Mouse (Mus musculus) spleen, adult 18-20 months (tissue): Measurements from ENCODE around the gene Gpr35.

Experiments
- DNase-seq, 2 experiments: peaks; one replicate each; pipeline ENCODE4 v3.0.0; 2022; ENCODE audit warnings: mixed read lengths in 2 of 2

Gene Gpr35

DNA sequence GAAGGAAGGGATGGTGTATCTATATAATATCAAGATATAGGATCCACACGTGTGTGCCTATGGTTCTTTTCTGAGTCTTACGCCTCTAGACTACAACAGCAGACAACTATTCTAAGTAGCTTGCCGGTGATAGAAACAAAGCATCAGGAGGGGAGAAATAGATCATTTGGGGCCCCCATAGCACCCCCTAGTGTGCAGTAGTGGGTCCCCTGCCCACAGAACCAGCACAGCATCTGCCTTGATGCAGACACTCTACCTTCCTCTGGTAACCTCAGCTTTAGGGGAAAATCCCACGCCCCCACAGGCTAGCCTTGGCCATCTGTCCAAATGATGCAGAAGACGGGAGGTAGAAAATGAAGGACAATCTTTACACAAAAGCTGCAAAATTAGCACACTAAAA lies 34.3 kb downstream of the Gpr35 start:
- DNase-seq, result no peak

DNA sequence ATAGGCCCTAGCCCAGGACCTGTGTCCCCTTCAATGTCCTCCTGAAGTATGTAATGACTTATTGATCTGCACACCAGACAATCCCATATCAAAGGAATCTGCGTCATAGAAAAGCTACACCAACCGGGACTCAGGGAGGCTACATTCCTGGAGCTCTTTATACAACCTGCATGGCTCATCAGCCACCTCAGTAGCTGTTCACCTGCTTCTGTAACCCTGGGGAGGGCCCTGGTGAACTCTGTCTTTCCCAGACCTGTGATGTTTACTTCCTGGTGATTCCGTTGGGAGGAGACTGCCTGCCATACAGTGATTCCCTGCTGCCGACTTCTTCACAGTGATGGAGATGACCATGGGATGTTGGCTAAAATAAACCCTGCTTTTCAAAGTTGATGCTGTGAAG lies 38.2 kb downstream of the Gpr35 start:
- DNase-seq, result no peak

DNA sequence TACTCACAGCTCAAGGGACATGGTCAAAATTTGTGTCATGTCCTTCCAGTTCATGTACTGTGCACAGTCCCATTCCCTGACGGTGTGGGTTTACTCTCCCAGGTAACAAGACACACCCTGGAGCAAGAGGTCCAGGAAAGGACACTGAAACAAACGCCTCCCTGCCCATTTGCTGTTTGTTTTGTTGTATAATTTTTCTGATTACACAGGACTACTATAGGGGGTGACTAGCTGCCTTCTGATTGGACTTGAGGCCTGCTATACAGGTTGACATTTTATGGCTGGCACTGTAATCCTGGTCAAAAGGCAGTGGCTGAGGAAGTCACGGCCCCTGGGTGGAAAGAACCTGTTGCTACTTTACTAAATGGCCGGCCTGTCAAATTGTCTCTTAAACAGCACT lies 39.2 kb downstream of the Gpr35 start:
- no peak for DNase-seq

DNA sequence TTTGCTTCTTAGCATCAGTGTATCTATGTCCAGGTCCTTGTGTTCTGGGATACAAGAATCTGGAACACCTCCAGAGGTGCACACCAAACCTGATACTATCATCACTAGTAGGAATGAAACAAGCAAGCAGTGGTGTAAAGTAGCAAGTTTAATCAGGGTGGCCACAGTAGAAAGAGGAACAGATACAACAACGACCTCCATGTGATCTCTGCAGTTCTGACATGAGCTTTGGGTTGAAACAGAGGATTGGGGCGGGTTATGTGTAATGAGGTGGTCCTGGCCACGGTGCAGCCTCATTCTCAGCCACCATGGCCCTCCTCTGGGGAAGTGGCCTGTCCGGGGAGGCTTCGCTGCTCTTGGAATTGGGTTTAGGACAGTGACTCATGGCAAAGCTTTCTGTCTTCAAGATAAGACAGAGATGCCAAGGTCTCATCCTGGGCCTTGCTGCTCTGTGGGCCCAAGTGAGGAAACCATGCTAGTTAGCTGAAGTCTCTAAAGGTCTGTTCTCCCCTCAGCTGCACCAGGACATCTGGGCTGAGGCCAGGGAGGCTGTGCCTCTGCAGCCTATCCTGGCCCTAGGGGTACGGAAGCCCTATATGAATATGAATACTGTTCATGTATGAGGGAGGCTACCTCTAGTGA lies 41.7 kb downstream of the Gpr35 start:
- peak in 1 of 2 experiments; percentile 4 for DNase-seq

DNA sequence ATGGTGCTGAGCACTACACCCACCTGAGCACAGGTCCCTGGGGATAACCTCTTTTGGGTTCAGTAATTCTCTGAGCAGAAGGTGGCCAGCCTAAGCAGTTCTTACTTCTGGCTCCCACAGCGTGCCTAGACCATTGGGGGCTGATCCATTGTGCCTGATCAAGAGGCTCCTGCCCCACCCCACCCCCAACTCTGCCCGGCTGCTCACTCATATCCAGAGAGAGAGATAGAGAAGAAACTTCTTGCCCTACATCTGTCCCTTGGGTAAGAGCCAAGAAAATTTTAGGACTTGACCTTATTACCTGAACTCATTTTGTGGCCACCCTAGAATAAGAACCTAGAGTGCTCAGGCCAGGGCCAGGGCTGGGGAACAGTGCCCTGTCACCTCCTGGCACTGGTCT lies 42.2 kb downstream of the Gpr35 start:
- no peak for DNase-seq

DNA sequence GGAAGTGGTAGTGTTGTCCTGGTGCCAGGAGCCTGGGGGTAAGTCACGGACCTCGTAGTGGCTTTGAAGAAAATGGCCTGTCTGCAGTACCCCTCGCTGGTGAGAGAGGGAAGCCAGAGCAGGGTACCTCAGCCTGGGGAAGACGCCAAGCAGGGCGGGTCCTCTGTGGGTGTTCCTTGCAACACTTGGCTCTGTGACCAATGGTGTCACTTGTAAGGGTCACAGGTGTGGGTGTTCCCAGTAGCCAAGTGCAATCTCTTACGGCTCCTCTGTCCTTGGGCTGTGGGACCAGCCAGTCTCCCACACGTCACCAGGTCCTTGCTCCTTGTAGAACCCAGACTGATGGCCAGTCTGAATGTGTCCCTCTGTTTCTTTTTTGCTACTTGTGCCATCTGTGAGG lies 55.4 kb downstream of the Gpr35 start, which contains the start of gene Aqp12:
Gene Aqp12 (plus strand): TSS at position 274 of the 400 bp plus-strand sequence.
- DNase-seq, result no peak

DNA sequence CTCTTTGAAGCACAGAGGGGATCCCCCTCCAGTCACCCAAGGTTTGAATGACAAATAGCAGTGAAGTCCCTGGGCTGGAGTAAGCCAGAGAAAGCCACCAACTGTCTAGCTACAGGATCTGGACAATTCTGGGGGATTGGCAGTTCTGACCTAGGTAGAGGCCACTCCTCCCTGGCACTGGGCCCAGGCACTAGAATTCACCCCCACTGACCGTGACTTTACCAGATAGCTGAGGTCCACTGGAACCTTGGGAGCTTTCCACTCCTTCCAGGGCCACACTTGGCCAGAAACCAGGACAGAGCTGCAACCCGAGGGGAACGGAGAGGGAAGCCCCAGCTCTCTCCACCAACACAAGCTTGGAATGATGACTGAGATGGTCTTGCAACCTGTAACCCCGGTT lies 58.5 kb downstream of the Gpr35 start:
- no peak for DNase-seq

DNA sequence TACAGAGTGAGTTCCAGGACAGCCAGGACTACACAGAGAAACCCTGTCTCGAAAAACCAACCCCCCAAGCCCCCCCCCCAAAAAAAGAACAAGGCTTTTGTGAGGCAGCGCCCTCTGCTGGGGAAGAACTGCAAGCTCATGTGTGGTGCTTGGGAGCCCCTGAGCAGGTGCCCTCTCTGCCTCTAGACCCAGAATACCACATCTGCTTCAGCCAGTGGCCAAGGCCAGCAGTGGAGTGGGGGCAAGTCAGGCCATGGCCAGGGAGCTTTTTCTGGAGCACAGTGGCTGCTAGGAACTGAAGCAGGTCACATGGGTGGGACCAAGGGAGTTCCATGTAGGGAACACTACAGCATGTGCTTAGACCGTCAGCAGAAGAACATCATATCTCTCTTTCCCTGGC lies 60.1 kb downstream of the Gpr35 start:
- DNase-seq, result peak in 1 of 2 experiments; percentile 8

DNA sequence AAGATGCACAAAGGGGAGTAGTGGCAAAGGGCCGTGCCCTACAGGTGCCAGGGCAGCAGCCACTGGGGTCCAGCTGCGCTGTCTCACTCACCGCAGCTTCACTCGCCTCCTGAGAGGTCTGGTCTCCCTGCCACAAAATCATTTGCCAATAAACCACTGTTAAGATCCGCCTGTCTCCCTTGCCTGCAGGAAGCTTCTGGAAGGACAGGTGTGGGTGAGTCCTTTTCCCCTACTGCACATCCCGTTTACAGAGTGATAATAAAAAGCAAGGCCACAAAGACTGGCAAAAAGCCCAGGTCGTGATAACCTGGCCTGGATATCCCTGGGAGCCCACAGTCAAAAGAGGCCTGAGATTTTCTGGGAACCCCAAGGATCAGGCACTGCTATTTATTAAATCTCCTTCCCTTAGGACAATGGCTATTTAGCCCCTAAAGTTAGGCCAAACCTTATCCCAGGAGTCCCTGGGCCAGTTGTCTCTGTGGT lies 61.5 kb downstream of the Gpr35 start:
- no peak for DNase-seq

DNA sequence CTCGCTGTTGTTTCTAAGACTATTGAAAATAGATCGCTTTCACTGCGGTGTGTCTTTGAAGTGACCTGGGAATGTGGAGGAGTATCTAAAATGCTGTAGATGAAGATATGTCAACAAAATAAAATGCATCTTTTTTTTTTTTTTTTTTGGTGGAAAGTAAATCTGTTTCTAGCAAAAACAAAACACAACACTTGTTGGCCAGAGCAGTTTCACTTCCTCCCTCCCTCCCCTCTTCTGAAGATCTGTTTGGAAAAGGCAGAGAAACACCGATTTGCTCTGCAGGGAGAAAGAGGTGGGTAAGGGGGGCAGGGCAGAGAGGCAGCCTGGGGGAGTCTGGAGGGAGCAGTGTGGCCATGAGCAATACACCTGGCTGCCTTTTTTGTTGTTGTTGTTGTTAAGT lies 62.7 kb downstream of the Gpr35 start:
- no peak for DNase-seq

DNA sequence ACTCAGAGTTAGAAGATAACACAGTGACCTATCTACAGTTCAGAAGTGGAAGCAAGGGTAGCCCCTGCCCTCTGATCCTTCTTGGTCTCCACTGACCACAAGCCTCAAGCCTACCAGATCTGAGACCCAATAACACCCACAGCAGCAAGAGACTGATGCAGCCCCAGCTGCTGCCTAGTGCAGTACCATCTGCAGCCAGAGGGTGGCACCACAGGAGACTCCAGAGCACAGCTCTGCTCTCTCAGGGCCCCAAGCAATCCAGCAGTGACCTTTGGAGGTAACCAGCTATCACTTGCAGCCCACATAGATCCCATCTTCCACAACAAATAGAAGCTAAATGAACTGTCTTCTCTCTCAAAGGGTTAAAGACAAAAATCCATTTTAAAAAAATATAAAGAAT lies 63.8 kb downstream of the Gpr35 start:
- peak; percentile 43 to 73 for DNase-seq

DNA sequence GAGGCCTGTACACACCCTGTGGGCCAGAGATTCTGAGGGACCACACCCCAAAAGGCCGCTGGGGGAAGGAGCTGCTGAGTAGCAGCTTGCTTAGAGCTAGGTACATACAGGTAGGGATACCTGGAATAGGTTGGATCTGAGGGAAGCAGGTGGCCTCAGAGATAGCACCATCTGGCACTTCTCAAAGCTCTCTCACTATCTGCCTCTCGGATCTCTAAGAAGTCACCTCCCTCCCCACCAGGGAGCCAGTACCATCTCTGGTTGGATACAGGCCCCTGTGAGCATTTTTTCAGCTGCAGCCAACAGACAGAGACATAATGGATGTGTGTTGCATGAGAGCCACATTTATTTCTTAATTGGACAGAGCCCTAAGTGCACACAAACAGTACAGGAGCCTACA lies 64.5 kb downstream of the Gpr35 start:
- DNase-seq, result no peak

DNA sequence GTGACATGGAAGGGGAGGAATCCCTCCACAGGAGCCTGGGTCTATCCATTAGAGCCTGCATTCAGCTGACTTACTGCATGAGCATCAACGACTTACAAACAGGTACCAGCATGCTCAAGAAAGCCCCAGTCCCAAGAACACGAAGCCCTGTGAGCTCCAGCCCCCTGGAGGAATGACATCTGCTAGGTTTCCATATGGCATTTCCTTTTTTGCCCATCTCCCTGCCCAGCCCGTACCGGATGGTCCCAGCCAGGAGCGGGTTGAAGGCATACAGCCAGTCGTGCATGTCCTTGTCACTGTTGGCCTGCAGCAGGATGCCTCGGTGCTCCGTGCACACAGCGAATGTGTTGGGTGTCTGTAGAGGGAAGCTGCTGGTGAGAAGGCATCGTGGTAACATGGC lies 68.1 kb downstream of the Gpr35 start:
- no peak for DNase-seq

DNA sequence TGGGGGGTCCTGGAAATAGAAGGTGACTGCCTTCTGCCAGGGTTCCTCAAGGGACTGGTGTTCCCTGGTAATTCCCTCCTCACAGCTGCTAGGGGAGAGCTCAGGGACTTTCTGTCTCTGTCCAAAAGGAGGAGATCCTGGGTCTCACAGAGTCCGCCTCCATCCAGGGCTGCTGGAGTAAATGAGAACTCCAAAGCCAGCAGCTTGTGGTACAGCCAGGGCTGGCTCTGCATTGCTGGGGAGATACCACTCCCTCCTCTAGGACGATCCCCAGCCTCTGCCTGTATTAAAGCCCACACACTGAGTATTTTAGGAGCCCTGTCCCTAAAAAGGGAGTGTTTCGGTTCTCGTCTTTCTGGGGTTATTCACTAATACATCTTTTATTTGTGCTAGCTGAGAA lies 69.9 kb downstream of the Gpr35 start:
- no peak for DNase-seq

DNA sequence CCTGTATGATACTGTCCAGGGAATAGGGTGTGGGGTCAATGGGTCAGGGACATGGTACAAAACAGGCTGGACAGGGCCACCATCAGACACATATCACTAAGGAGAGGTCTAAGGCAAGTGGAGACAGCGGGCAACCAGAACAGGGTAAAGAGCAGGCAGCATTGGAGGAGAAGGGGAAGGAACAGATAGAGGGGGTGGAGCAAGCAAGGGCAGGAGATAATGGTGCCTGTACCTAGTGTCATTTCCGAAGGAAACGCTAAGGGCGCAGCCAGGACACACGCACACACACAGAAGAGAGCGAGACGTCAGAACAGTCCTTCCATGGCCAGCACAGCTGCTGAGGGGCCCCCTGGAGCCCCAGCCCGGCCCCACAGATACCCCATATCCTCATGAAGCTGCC lies 75.9 kb downstream of the Gpr35 start:
- DNase-seq, result no peak

DNA sequence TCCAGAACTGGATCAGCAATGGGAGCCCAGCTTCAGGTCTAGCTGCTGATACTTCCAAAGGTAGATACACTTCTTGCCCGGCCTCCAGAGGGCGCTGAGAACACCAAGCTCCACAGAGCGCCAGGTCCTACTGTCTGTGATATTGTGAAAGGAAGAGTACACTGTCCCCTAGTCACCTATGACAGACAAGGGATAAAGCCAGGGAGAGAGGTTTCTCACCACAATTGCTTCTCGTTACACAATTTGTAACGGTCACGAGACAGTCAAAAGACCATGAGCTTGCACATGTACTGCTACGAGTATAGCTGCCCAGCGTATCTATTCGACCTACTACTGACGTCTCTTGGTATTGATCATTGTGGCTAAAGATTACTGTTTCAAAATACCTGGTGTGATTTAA lies 78.7 kb downstream of the Gpr35 start:
- DNase-seq, result no peak

DNA sequence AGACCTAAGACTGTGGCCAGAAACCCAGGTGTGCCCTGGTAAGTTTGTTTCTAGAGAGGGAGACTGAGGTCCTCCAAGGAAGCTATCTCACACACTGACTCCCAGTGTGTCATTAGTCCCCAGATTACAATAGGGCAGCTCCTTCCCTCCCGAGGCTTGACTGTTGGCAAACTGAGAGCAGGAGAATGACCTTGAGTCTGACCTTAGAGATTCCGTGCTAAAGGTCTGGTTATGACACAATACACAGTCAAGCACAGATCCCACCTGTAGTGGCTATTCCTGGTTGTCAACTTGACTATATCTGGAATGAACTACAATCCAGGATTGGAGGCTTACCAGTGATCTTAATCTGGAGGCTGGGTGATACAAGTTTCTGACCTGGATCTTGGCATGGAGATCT lies 79.4 kb downstream of the Gpr35 start:
- DNase-seq, result no peak

DNA sequence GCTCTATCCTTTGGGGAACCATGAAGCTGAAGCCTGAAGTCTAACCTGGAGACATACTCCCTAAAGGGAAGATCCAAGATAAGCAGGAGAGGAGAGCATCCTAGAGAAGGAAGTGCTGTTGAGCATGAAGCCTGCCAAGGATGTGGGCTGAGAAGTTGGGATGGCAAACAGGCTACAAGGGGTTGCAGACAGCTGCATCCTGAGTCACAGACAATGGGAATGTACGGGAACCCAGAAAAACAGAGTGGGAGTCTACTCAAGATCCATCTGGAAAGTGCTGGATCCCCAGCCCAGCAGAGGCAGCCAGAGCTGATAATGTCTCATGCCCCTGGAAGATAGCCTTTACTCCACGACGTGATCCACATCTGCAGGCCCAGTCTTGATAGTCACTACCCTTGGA lies 80.5 kb downstream of the Gpr35 start:
- DNase-seq, result no peak

DNA sequence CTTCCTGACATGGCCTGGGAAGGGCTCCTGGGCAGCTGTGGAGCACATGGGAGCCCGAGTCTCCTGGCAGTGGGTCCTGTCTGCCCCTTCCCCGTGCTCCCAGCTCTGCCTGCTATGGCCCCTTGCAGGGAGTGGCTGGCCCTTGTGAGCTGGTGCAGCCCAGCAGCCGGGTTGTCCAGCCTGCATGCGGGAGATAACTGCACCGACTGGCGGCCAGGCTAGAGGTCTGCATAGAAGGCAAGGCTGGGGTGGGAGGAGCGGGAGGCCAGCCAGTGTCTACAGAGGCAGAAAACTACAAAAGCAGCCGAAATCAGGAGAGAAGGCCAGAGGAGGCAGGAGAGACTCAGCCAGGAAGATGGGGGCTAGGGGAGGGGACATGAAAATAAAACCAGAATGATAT lies 83.3 kb downstream of the Gpr35 start:
- DNase-seq, result no peak

DNA sequence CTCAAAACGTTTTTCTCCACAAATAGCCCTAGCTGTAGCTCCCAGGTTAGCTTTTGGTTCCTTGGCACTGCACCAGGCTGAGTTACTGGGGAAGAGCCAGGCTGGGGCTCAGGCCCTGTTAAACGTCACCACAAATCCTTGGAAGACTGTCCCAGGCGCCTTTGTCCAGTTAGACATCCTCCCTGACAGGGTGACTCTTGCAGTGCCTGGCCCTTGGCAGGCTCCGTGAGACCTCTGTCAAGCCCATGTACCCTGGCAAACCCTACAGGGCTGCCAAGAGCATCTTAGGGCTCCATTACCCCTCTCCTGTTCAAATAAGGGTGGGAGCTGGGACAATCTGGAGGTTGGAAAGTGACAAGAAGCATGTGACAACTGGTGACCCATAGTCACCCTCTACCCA lies 85.3 kb downstream of the Gpr35 start:
- DNase-seq, result no peak
